Mouse (Mus musculus) heart, adult 2 months (tissue): ENCODE measurements at regions not wholly inside any gene's neighbourhood (a gene's known extent, or its start where the extent isn't known, plus 50 kb on each side); places are given as distances from the start of the nearest gene placed in this dataset.
A peak's percentile ranks its signal among the peaks of the same experiment; 100 is the strongest.

Experiments used
- CTCF ChIP-seq: fragments of 200-600 bp; IDR thresholded peaks from 2 replicates; pipeline ENCODE4 v1.8.1; 2022; ENCODE audit warnings: antibody characterized with exemption, mild to moderate bottlenecking, moderate library complexity
- POLR2A ChIP-seq: fragments of 200-500 bp; IDR thresholded peaks from 2 replicates; pipeline ENCODE4 v1.6.1; 2011; ENCODE audit warnings: mild to moderate bottlenecking, low read depth, low read length, control low read depth; ENCODE audit not compliant: insufficient read depth

GRCm38 (mm10) chr2:178885686-178886085, 455.4 kb downstream of the Cdh26 start:
- TF ChIP-seq CTCF = peak; percentile 71
- TF ChIP-seq POLR2A = no peak
